Mouse (Mus musculus): ENCODE measurements around the gene Pik3c2a. TPM values are rescaled to one million over a fixed set of nuclear protein-coding genes. Genes with fewer than 3 reads are reported as not detected.
"Not testable (repeated sequence)": the region's sequence is repeated elsewhere in the genome, so short reads cannot be mapped to it uniquely, and the experiment has no call there.

Gene Pik3c2a
- polyA plus RNA-seq, 1 experiment from 2014 or later, result 35.5 TPM

DNA sequence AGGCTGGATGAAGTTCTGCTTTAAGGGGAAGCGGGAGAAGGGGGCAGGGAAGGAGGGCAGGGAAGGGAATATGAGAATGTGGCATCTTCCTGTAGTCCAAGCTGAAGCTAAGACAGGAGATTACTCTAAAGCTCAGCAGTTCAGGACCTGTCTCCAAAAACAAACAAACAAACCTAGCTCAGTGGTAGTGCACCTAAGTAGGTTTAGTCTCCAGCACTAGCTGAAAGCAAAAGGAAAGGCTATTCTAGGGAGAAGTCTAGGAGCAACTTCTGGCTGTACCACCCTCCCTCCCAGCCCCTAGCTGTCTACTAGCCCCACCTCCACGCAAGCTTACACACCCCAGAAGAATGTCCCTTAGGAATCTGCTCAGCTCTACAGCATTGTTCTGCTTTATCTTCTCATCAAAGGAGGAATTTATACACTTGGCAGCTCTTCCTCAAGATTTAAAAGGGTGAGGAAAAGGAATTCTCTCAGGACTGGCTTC, 1.1 kb upstream of the Pik3c2a start:
- Histone ChIP-seq H3K36me3 (replicated peaks) (0 out of 2 replicates have a peak, but pooled peaks cover 4% of the 10 kb centered on the region), H3K4me1 (peaks cover 35% of the 10 kb centered on the region), H3K27ac (0 out of 2 replicates have a peak overlapping the region, but pooled peaks have one; percentile 96), H3K9me3 (no peaks in the 10 kb centered on the region), H3K27me3 (ENCODE audit: poor library complexity, severe bottlenecking) (0 out of 2 replicates have a peak, but pooled peaks cover 4% of the 10 kb centered on the region), H3K4me3 (peak overlapping the region; percentile 97)
- DNase-seq (ENCODE audit: extremely low spot score, low spot score), result no peak
- 0% methylated on average over 2 of the region's 2 CpGs for WGBS

DNA sequence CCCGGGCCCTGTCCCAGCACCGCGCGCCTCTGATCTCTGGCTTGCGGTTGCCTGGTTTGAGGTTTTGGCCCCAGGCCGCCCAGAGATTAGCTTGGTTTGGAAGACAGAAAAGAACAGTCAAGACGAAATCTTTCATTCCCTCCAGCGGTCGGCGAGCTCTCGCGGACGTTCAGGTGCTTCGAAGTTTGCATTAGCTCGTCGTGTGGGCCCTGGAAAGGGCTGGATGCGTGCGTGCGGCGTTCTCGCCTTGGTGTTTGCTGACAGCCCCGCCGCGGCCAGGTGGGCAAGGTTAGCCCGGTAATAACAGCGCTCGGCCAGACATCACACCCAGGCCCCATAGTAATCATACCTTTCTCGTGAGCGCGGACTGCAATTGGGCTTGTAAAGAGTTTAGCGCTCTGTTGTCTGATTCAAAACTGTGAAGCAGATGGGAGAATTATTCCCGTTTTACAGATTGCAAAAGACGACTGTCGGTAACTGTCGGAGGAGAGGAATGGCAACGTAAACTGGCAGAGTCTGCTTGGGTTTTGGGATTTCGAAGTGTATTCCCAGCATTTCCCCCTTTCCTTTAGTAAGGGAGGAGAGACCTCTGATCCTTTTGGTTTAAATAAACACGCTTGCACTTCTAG, 562 bp upstream of the Pik3c2a start:
- H3K9me3 ChIP-seq, result no peaks in the 10 kb centered on the region
- peaks cover 4% of the 10 kb centered on the region for H3K36me3 ChIP-seq (replicated peaks)
- peaks cover 35% of the 10 kb centered on the region for H3K4me1 ChIP-seq
- H3K4me3 ChIP-seq, result peak overlapping the region; percentile 97
- no peak for DNase-seq (ENCODE audit: extremely low spot score, low spot score)
- H3K27me3 ChIP-seq (ENCODE audit: poor library complexity, severe bottlenecking), result 0 out of 2 replicates have a peak, but pooled peaks cover 4% of the 10 kb centered on the region
- 1% methylated on average over 38 of the region's 38 CpGs for WGBS
- peak overlapping the region; percentile 96 for H3K27ac ChIP-seq

DNA sequence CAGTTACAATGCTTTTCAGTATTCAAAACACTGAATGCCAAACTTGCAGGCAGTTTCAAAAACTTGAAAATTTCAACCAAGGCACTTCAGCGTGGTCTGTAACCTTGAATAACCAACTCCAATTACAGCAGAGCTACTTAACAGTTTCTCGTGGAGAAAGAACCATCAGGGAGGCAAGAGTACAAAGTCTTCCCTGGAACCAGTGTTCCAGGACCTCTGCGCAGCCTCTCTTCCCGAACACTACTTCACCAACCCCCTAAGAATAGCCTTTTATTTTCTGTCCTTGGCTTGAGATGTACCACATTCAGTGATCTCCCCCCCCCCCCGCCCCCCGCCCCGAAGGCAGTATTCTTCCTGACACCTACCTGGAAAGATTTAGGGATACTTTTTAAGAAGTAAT, 1.0 kb downstream of the Pik3c2a start:
- DNase-seq (ENCODE audit: extremely low spot score, low spot score), result no peak
- Histone ChIP-seq H3K4me1 (peaks cover 35% of the 10 kb centered on the region), H3K9me3 (no peaks in the 10 kb centered on the region), H3K4me3 (peak overlapping the region; percentile 97), H3K27me3 (ENCODE audit: poor library complexity, severe bottlenecking) (0 out of 2 replicates have a peak, but pooled peaks cover 4% of the 10 kb centered on the region), H3K27ac (peak overlapping the region; percentile 96), H3K36me3 (replicated peaks) (peaks cover 17% of the 10 kb centered on the region)
- 9% methylated on average over 7 of the region's 7 CpGs for WGBS

DNA sequence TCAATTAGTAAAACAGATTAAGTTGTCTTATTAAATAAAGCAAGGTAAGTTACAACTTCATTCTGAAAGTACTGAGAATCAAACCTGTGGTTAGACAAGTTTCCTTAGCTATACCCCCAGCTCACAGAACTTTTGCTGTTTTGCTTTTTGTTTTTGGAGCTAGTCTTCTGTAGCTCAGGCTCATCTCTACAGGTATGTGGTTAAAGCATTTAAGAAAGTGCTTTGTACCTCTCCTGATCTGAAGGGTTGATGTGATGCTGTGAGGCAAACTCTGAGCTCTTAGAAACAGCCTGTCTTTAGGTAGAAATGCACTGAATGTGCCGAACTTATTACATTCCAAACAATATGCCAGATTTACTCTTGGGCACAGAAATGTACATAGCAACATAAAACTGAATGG, 1.9 kb downstream of the Pik3c2a start:
- Histone ChIP-seq H3K27me3 (ENCODE audit: poor library complexity, severe bottlenecking) (0 out of 2 replicates have a peak, but pooled peaks cover 4% of the 10 kb centered on the region), H3K9me3 (no peaks in the 10 kb centered on the region), H3K36me3 (replicated peaks) (peaks cover 17% of the 10 kb centered on the region), H3K4me1 (peaks cover 35% of the 10 kb centered on the region), H3K27ac (no peak overlapping the region), H3K4me3 (peak overlapping the region; percentile 97; the same call in 1 of the 2 replicates)
- 86% methylated on average over 1 of the region's 1 CpGs for WGBS
- no peak for DNase-seq (ENCODE audit: extremely low spot score, low spot score)

DNA sequence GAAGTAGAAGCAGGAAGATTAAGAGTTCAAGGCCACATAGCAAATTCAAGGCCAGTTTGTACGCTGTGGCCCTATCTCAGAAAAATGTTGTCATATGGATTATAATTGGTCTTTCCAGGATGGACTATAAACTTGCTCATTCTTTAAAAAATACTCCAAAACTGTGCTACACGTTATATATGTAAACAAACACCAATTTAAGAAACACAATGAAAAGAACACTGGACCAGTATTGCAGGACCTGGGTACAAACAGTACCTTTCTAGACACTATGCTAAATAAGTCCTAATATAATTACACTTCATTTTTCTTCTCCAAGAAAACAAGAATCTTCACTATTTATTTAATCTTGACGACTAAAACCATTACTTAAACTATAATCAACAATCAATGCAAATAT, 11.6 kb downstream of the Pik3c2a start:
- no peaks in the 10 kb centered on the region for H3K27me3 ChIP-seq (ENCODE audit: poor library complexity, severe bottlenecking)

DNA sequence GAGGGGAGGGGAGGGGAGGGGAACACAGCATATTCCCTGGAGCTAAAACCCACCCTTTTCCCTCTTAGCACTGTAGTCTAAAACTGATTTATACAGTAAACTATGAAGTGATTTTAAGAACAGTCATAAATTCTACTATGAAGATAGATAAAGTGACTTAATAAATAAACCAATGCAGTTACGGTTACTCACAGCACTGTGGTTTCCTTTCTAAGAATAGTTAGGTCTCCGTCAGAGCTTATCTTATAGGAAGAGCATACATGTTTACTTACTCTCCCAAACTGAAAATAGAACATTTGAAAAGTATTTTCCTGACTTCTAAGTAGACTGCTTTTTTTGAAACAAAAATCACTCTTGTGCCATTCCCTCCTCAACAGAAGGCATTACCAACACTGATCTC, 12.3 kb downstream of the Pik3c2a start:
- Histone ChIP-seq H3K27me3 (ENCODE audit: poor library complexity, severe bottlenecking) (no peaks in the 10 kb centered on the region), H3K4me1 (no peaks in the 10 kb centered on the region), H3K27ac (no peak overlapping the region), H3K9me3 (no peaks in the 10 kb centered on the region), H3K4me3 (no peak overlapping the region), H3K36me3 (replicated peaks) (peaks cover 11% of the 10 kb centered on the region; the same call in 1 of the 2 replicates)
- no peak for DNase-seq (ENCODE audit: extremely low spot score, low spot score)
- 94% methylated on average over 2 of the region's 2 CpGs for WGBS

More for the DNA sequence above, 11.6 kb downstream of the Pik3c2a start:
- no peak for DNase-seq (ENCODE audit: extremely low spot score, low spot score)
- no peaks in the 10 kb centered on the region for H3K4me1 ChIP-seq
- WGBS, result 95% methylated on average over 3 of the region's 3 CpGs
- peaks cover 11% of the 10 kb centered on the region; the same call in 1 of the 2 replicates for H3K36me3 ChIP-seq (replicated peaks)
- no peak overlapping the region for H3K27ac ChIP-seq
- H3K4me3 ChIP-seq, result no peak overlapping the region
- no peaks in the 10 kb centered on the region for H3K9me3 ChIP-seq

DNA sequence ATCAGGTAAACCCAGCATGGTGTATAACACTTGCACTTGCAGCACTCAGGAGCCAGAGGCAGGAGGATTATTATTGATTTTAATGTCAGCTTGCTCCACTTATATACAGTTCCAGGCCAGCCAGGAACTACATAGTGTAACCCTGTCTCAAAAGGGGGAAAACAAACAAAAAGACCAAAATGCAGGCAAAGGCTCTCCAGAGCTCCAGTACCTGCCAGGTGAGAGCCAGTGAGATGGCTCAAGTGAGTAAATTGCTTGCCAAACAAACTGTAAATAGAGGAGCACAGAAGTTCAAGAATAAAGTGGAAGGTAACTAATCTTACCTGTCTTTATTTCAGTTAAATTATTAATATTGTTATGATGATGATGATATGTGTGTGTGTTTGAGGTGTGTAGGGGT, 16.0 kb downstream of the Pik3c2a start:
- H3K27me3 ChIP-seq (ENCODE audit: poor library complexity, severe bottlenecking), result no peaks in the 10 kb centered on the region
- no peaks in the 10 kb centered on the region for H3K4me1 ChIP-seq
- no peaks in the 10 kb centered on the region for H3K9me3 ChIP-seq
- H3K27ac ChIP-seq, result no peak overlapping the region
- peaks cover 8% of the 10 kb centered on the region for H3K36me3 ChIP-seq (replicated peaks)
- DNase-seq (ENCODE audit: extremely low spot score, low spot score), result no peak
- H3K4me3 ChIP-seq, result no peak overlapping the region

DNA sequence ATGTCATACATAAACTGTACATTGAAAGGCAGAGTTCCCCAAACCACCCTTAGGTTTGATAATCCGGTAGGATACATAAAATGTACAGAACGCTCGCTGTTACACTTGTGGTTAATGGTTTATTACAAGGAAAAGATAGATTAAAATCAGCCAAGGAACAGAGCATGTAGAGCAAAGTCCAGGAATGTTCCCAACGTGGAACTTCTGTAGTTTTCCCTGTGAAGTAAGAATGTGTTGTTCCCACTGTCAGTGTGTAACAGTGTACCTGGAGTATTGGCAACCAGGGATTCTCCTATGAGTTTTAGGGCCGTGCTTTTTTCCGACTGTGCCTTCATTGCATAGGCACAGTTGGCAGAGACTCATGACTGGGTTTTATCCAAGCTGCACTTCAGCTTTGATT, 17.5 kb downstream of the Pik3c2a start:
- DNase-seq (ENCODE audit: extremely low spot score, low spot score), result no peak
- H3K4me3 ChIP-seq, result no peak overlapping the region
- H3K27ac ChIP-seq, result no peak overlapping the region
- no peaks in the 10 kb centered on the region for H3K9me3 ChIP-seq
- H3K36me3 ChIP-seq (replicated peaks), result peaks cover 12% of the 10 kb centered on the region
- WGBS, result 92% methylated on average over 6 of the region's 6 CpGs
- no peaks in the 10 kb centered on the region for H3K27me3 ChIP-seq (ENCODE audit: poor library complexity, severe bottlenecking)
- H3K4me1 ChIP-seq, result no peaks in the 10 kb centered on the region

DNA sequence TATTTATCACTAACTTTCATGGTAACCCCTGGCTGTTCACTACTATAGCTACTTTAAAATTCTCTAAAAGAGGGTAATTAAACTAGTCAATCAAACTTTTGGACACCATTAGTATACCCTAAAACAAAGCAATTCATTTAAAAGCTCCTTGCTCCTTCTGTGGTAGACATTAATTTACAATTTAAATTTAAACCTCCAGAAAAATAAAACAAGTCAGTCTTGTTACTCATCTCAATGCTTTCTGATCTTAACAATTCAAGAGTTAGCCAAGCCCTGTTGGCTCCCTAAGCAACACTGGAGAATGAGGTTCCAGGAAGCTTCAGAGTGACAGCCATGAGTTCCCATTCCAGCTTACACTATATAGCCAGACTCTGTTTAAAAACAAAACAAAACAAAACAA, 22.2 kb downstream of the Pik3c2a start:
- Histone ChIP-seq H3K4me3 (no peak overlapping the region), H3K36me3 (replicated peaks) (peaks cover 32% of the 10 kb centered on the region), H3K27me3 (ENCODE audit: poor library complexity, severe bottlenecking) (no peaks in the 10 kb centered on the region), H3K27ac (no peak overlapping the region), H3K9me3 (no peaks in the 10 kb centered on the region), H3K4me1 (no peaks in the 10 kb centered on the region)
- DNase-seq (ENCODE audit: extremely low spot score, low spot score), result no peak

DNA sequence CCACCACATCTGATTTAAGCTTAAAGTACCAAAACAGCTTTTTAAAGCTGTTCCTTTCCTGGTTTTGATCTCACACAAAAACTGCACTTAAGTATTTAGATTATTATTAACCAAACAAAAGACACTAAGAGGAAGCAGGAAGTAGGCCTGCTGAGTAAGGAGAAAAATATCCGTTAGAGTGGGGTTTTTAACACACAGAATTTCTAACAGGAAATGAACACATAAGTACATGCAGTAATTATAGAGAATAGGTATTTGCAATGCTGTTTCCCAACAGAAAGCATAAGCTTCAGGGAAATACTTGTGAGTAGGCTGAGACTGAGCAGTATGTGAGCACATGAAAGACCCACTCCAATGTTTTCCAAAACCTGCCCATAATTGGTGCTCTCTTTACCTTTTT, 33.8 kb downstream of the Pik3c2a start:
- Histone ChIP-seq H3K9me3 (no peaks in the 10 kb centered on the region), H3K27me3 (ENCODE audit: poor library complexity, severe bottlenecking) (no peaks in the 10 kb centered on the region), H3K4me1 (no peaks in the 10 kb centered on the region), H3K4me3 (no peak overlapping the region), H3K36me3 (replicated peaks) (peaks cover 10% of the 10 kb centered on the region), H3K27ac (no peak overlapping the region)
- DNase-seq (ENCODE audit: extremely low spot score, low spot score), result no peak
- WGBS, result 76% methylated on average over 1 of the region's 1 CpGs

DNA sequence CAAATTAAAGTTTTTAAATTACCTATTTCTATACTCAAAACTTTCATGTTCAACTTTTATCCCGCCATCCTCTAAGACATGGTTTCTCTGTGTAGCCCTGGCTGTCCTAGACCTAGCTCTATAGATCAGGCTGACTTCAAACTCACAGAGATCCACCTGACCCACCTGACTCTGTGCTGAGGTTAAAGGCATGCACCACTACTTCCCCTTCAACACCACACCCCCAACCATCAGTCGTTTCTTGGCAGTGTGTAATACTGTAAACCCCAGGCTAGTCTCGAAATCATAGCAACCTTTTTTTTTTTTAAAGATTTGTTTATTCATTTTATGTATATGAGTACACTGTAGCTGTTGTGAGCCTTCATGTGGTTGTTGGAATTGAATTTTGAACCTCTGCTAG, 50.9 kb downstream of the Pik3c2a start:
- Histone ChIP-seq H3K9me3 (no peaks in the 10 kb centered on the region), H3K4me3 (no peak overlapping the region), H3K27ac (no peak overlapping the region), H3K36me3 (replicated peaks) (peaks cover 28% of the 10 kb centered on the region), H3K27me3 (ENCODE audit: poor library complexity, severe bottlenecking) (no peaks in the 10 kb centered on the region), H3K4me1 (no peaks in the 10 kb centered on the region)
- 95% methylated on average over 3 of the region's 3 CpGs for WGBS
- no peak for DNase-seq (ENCODE audit: extremely low spot score, low spot score)

DNA sequence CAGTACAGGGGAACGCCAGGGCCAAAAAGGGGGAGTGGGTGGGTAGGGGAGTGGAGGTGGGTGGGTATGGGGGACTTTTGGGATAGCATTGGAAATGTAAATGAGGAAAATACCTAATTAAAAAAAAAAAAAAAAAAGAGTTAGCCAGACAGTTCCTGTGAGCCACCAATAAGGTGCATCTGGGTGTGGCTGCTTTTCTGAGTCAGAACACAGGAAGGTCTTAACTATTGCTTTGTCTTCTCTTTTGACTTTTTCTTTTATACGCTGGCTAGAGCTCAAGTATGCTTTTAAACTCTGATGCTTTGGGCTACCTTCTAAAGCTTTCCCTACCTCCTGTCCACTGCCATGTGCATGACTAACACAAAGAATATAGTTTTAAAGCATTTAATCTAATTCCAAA, 55.9 kb downstream of the Pik3c2a start:
- 90% methylated on average over 2 of the region's 2 CpGs for WGBS
- H3K27me3 ChIP-seq (ENCODE audit: poor library complexity, severe bottlenecking); H3K27ac ChIP-seq; DNase-seq (ENCODE audit: extremely low spot score, low spot score); H3K4me1 ChIP-seq; H3K4me3 ChIP-seq; H3K9me3 ChIP-seq: not testable (repeated sequence)
- peaks cover 54% of the 10 kb centered on the region for H3K36me3 ChIP-seq (replicated peaks)

DNA sequence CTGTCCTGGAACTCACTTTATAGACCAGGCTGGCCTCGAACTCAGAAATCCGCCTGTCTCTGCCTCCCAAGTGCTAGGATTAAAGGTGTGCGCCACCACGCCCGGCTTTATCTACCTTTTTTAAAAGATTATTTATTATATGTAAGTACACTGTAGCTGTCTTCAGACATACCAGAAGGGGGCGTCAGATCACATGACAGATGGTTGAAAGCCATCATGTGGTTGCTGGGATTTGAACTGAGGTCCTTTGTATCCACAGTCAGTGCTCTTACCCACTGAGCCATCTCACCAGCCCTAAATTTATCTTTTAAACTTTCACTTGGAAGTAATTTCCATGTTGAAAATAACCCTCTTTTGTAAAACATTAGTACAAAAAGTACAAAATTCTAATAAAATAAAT, 64.1 kb downstream of the Pik3c2a start:
- H3K27ac ChIP-seq; H3K4me3 ChIP-seq; DNase-seq (ENCODE audit: extremely low spot score, low spot score); H3K27me3 ChIP-seq (ENCODE audit: poor library complexity, severe bottlenecking); H3K4me1 ChIP-seq; H3K9me3 ChIP-seq: not testable (repeated sequence)
- H3K36me3 ChIP-seq (replicated peaks), result peaks cover 70% of the 10 kb centered on the region
- 87% methylated on average over 6 of the region's 6 CpGs for WGBS
